ENCODE assay signal across 13 mouse cellular contexts in the genomic region with DNA sequence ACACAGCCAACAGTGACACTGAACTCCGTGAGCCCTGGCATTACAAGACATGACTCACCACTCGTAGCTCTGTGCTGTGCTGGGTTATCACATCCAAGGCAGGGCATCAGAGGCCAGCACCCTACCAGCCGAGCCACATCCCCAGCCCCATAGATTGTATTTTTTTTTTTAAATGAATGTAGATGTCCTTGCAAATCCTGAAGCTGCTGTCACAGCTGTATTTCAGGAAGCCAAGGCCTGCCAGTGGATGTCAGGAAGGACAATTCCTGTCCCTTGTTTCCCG. TPM values are rescaled to one million over a fixed set of nuclear protein-coding genes. Genes with fewer than 3 reads are reported as not detected.
DNase-seq lines count a peak whose midpoint lies in the region; ATAC-seq and TF ChIP-seq lines count a peak whose summit lies in the region.
"Had no signal": no experiment of that assay in that cellular context is flagged by ENCODE, and none has a peak within 500 bp of the region (broad histone marks: within the 10 kb centered on the region; RNA-seq: fewer than 3 reads in every experiment).

No protein-coding gene starts in this region.

- H3K4me2 ChIP-seq in hindbrain, embryonic 16.5 days (ENCODE audit: low read length), result no peak overlapping the region

- no peak for TF ChIP-seq CTCF in spleen, adult 2 months (IDR thresholded peaks at IDR 0.05; ENCODE audit: extremely low read depth, insufficient read depth, insufficient read length, insufficient replicate concordance)

- peak overlapping the region; percentile 56; the same call in 1 of the 2 replicates for H3K27ac ChIP-seq in heart, embryonic 10.5 days
- peak overlapping the region; percentile 66 for H3K27ac ChIP-seq in spleen, adult 2 months (ENCODE audit: insufficient read depth, low read length)
- H3K27ac ChIP-seq in hindbrain, embryonic 16.5 days (ENCODE audit: low read depth, low read length), result no peak overlapping the region

- ATAC-seq in hindbrain, embryonic 16.5 days, result no peak

- H3K27me3 ChIP-seq in heart, embryonic 10.5 days (ENCODE audit: insufficient read depth, poor library complexity, severe bottlenecking), result no peaks in the 10 kb centered on the region
- H3K27me3 ChIP-seq in spleen, adult 2 months (ENCODE audit: control insufficient read depth, insufficient read depth, low read length), result no peaks in the 10 kb centered on the region
- H3K27me3 ChIP-seq in hindbrain, embryonic 16.5 days (replicated peaks; ENCODE audit: control insufficient read depth, insufficient read depth, low read length), result no peaks in the 10 kb centered on the region
- H3K27me3 ChIP-seq: CH12.LX had no signal

- no peaks in the 10 kb centered on the region for H3K9me3 ChIP-seq in heart, embryonic 10.5 days
- H3K9me3 ChIP-seq in hindbrain, embryonic 16.5 days (ENCODE audit: control insufficient read depth, low read length), result no peaks in the 10 kb centered on the region

- WGBS in heart, embryonic 10.5 days, result 45% methylated on average over 4 of the region's 4 CpGs
- WGBS in spleen, adult 2 months, result 53% methylated on average over 4 of the region's 4 CpGs
- 47% methylated on average over 4 of the region's 4 CpGs for WGBS in hindbrain, embryonic 16.5 days

- no peak for DNase-seq in heart, embryonic 10.5 days (ENCODE audit: low spot score)
- DNase-seq in heart, postnatal 14 days, result no peak
- DNase-seq in spleen, adult 2 months (ENCODE audit: low read depth in 1 of 2, low spot score in 2 of 2), result no peak
- DNase-seq in spleen, adult 12 weeks (ENCODE audit: low spot score), result no peak
- peak; percentile 59 for DNase-seq in liver
- DNase-seq in frontal cortex, postnatal 25 days (ENCODE audit: low spot score in 2 of 2), result no peak
- DNase-seq in frontal cortex, postnatal 36 days (ENCODE audit: low spot score in 2 of 2), result no peak
- DNase-seq: kidney, adult 8-10 months; lung, postnatal 36 days; thymus, postnatal 14 days had no signal

- no peaks in the 10 kb centered on the region for H3K36me3 ChIP-seq in heart, embryonic 10.5 days
- H3K36me3 ChIP-seq in spleen, adult 2 months (ENCODE audit: control insufficient read depth, insufficient read depth, low read length), result no peaks in the 10 kb centered on the region
- H3K36me3 ChIP-seq in hindbrain, embryonic 16.5 days (ENCODE audit: control insufficient read depth, insufficient read depth, low read length), result no peaks in the 10 kb centered on the region

- intact Hi-C loops in heart, postnatal 14 days (cut with DNase I), result no loop called here

- H3K4me1 ChIP-seq in heart, embryonic 10.5 days, result peaks cover 65% of the 10 kb centered on the region
- H3K4me1 ChIP-seq in spleen, adult 2 months (ENCODE audit: control insufficient read depth, insufficient read depth, insufficient read length), result peaks cover 53% of the 10 kb centered on the region
- H3K4me1 ChIP-seq in hindbrain, embryonic 16.5 days (ENCODE audit: control insufficient read depth, insufficient read depth, low read depth, low read length), result peaks cover 8% of the 10 kb centered on the region

- H3K4me3 ChIP-seq in heart, embryonic 10.5 days, result no peak overlapping the region
- H3K4me3 ChIP-seq in spleen, adult 2 months (ENCODE audit: extremely low read depth, insufficient read depth, insufficient read length), result no peak overlapping the region
- no peak overlapping the region for H3K4me3 ChIP-seq in hindbrain, embryonic 16.5 days (ENCODE audit: low read length)
- H3K4me3 ChIP-seq: erythroblast, embryonic 14.5 days had no signal

- no peak for TF ChIP-seq POLR2A in spleen, adult 2 months (IDR thresholded peaks at IDR 0.05; ENCODE audit: low read depth, low read length)

- H3K9ac ChIP-seq in hindbrain, embryonic 16.5 days (ENCODE audit: low read depth, low read length), result no peak overlapping the region

RNA-seq across cellular contexts. Expression of gene Ankdd1a, which starts 26.4 kb away (rescaled TPM):
- not detected in 2 replicates for polyA plus RNA-seq in heart, embryonic 10.5 days (2016; fragmentation: Nextera tagmentation; extraction: Ambion mirVana)
- not detected for total RNA-seq in heart, postnatal 14 days (2021)
- polyA plus RNA-seq in spleen, adult 2 months (2012; rRNA removed), result 0.11 and 0.14 TPM in 2 replicates
- 1.1 and 1.2 TPM in 2 replicates for polyA plus RNA-seq in hindbrain, embryonic 16.5 days (2015; fragmentation: Nextera tagmentation; extraction: Ambion mirVana)
- total RNA-seq: CH12.LX had no signal
- polyA plus RNA-seq: erythroblast, embryonic 14.5 days had no signal

RNA-seq across cellular contexts. Expression of gene Plekho2, which starts 33.5 kb away (rescaled TPM):
- 12.8 and 14.2 TPM in 2 replicates for polyA plus RNA-seq in heart, embryonic 10.5 days (2016; fragmentation: Nextera tagmentation; extraction: Ambion mirVana)
- total RNA-seq in heart, postnatal 14 days (2021), result 10 to 100 TPM; 14.6 TPM
- polyA plus RNA-seq in spleen, adult 2 months (2012; rRNA removed), result 55.8 and 61.8 TPM in 2 replicates
- 7.1 and 8.0 TPM in 2 replicates for polyA plus RNA-seq in hindbrain, embryonic 16.5 days (2015; fragmentation: Nextera tagmentation; extraction: Ambion mirVana)

RNA-seq across cellular contexts. Expression of gene Pif1, which starts 40.6 kb away (rescaled TPM):
- polyA plus RNA-seq in heart, embryonic 10.5 days (2016; fragmentation: Nextera tagmentation; extraction: Ambion mirVana), result 16.7 and 17.7 TPM in 2 replicates
- total RNA-seq in heart, postnatal 14 days (2021), result 1 to 10 TPM in 1 of 2 experiments, under 1 TPM in 1; 0.79 to 1.3 TPM
- 4.3 and 6.4 TPM in 2 replicates for polyA plus RNA-seq in spleen, adult 2 months (2012; rRNA removed)
- polyA plus RNA-seq in hindbrain, embryonic 16.5 days (2015; fragmentation: Nextera tagmentation; extraction: Ambion mirVana), result 3.2 and 4.3 TPM in 2 replicates
